Mouse (Mus musculus) G1E (cell line): Measurements from ENCODE around the gene Dars.

Experiments
- CTCF ChIP-seq: IDR thresholded peaks from 2 replicates; pipeline ENCODE4 v1.5.1; 2012; ENCODE audit warnings: low read depth, low read length, inconsistent platforms, mixed read lengths
- GATA1 ChIP-seq: IDR thresholded peaks from 2 replicates; pipeline ENCODE4 v1.6.1; 2012; ENCODE audit warnings: borderline replicate concordance, low read length, inconsistent platforms, mixed read lengths

GRCm38 (mm10) chr1:128440386-128441128 lies 23.4 kb upstream of the Dars start:
- no peak for TF ChIP-seq CTCF
- TF ChIP-seq GATA1, result no peak
